ENCODE assay signal across 8 mouse cellular contexts in genomic region chr10:78411851-78412250, GRCm38 (mm10). TPM values are rescaled to one million over a fixed set of nuclear protein-coding genes. Genes with fewer than 3 reads are reported as not detected.
A peak's percentile ranks its signal among the peaks of the same experiment; 100 is the strongest.
DNase-seq lines count a peak whose midpoint lies in the region; ATAC-seq and TF ChIP-seq lines count a peak whose summit lies in the region.

No protein-coding gene starts in this region.

- H3K4me2 ChIP-seq in forebrain, embryonic 15.5 days (replicated peaks) = peak overlapping the region; percentile 67
- peak overlapping the region; percentile 88 for H3K4me2 ChIP-seq in liver, embryonic 14.5 days (ENCODE audit: low read depth)

- H3K36me3 ChIP-seq in heart, adult 2 months (ENCODE audit: control insufficient read depth, insufficient read depth, low read length) = no peaks in the 10 kb centered on the region
- H3K36me3 ChIP-seq in ES-Bruce4 (ENCODE audit: control insufficient read depth, insufficient read depth, low read length, poor library complexity, severe bottlenecking) = peaks cover 18% of the 10 kb centered on the region
- H3K36me3 ChIP-seq in forebrain, embryonic 15.5 days = peaks cover 38% of the 10 kb centered on the region
- H3K36me3 ChIP-seq in liver, embryonic 14.5 days (replicated peaks; ENCODE audit: control insufficient read depth, insufficient read depth, low read depth) = peaks cover 22% of the 10 kb centered on the region

- peak overlapping the region; percentile 78 for H3K9ac ChIP-seq in heart, adult 2 months (ENCODE audit: low read depth, low read length)
- peak overlapping the region; percentile 58 for H3K9ac ChIP-seq in ES-Bruce4 (ENCODE audit: low read depth, poor library complexity, severe bottlenecking)
- H3K9ac ChIP-seq in forebrain, embryonic 15.5 days (replicated peaks) = peak overlapping the region; percentile 77
- H3K9ac ChIP-seq in liver, embryonic 14.5 days (replicated peaks) = peak overlapping the region; percentile 88

- DNase-seq in heart, adult 2 months = no peak
- DNase-seq in heart, adult 9 months (ENCODE audit: low spot score in 2 of 2) = no peak
- no peak for DNase-seq in liver, embryonic 14.5 days (ENCODE audit: low read depth in 3 of 3, low spot score in 3 of 3)
- DNase-seq in gastrocnemius, adult 8-10 months (ENCODE audit: low spot score in 2 of 2) = no peak
- DNase-seq in right cerebral cortex, postnatal 36 days (ENCODE audit: low spot score in 2 of 2) = no peak
- DNase-seq in urinary bladder, postnatal 14 days (ENCODE audit: low spot score) = no peak

- no peak for TF ChIP-seq EP300 in heart, adult 2 months (IDR thresholded peaks at IDR 0.05; ENCODE audit: insufficient read depth, low read depth, low read length)
- no peak for TF ChIP-seq EP300 in ES-Bruce4 (IDR thresholded peaks at IDR 0.05; ENCODE audit: insufficient read depth, low read depth, low read length)
- TF ChIP-seq EP300 in liver, embryonic 14.5 days (IDR thresholded peaks at IDR 0.05; ENCODE audit: low read depth) = no peak

- H3K27me3 ChIP-seq in heart, adult 2 months (ENCODE audit: control insufficient read depth, insufficient read depth, low read length) = no peaks in the 10 kb centered on the region
- H3K27me3 ChIP-seq in ES-Bruce4 (ENCODE audit: control insufficient read depth, insufficient read depth, low read length, poor library complexity, severe bottlenecking) = no peaks in the 10 kb centered on the region
- H3K27me3 ChIP-seq in forebrain, embryonic 15.5 days = no peaks in the 10 kb centered on the region
- no peaks in the 10 kb centered on the region for H3K27me3 ChIP-seq in liver, embryonic 14.5 days (ENCODE audit: control insufficient read depth, insufficient read depth, low read length)

- H3K4me3 ChIP-seq in heart, adult 2 months = peak overlapping the region; percentile 94
- H3K4me3 ChIP-seq in ES-Bruce4 (ENCODE audit: low read depth, low read length) = peak overlapping the region; percentile 75
- peak overlapping the region; percentile 89 for H3K4me3 ChIP-seq in forebrain, embryonic 15.5 days
- peak overlapping the region; percentile 77 to 88 for H3K4me3 ChIP-seq in liver, embryonic 14.5 days (ENCODE audit: insufficient read depth in 1 of 2, low read depth in 2 of 2, low read length in 2 of 2)

- intact Hi-C loops in heart, adult 2 months (cut with DNase I) = loop anchor here (5.0 kb wide), 1 partner anchor 225 kb away; the partner anchor contains the start of gene Pwp2

- 16% methylated on average over 8 of the region's 8 CpGs for WGBS in heart, adult 2 months
- 13% methylated on average over 8 of the region's 8 CpGs for WGBS in forebrain, embryonic 15.5 days
- 12% methylated on average over 8 of the region's 8 CpGs for WGBS in liver, embryonic 14.5 days (ENCODE audit: insufficient replicate concordance)

- H3K79me2 ChIP-seq in heart, adult 2 months (replicated peaks; ENCODE audit: control insufficient read depth, insufficient read depth, low read length) = no peaks in the 10 kb centered on the region

- no peaks in the 10 kb centered on the region for H3K9me3 ChIP-seq in ES-Bruce4 (replicated peaks; ENCODE audit: control insufficient read depth, insufficient read depth, low read length, poor library complexity, severe bottlenecking)
- no peaks in the 10 kb centered on the region for H3K9me3 ChIP-seq in forebrain, embryonic 15.5 days
- no peaks in the 10 kb centered on the region for H3K9me3 ChIP-seq in liver, embryonic 14.5 days (ENCODE audit: control insufficient read depth, low read length)

- ATAC-seq in forebrain, embryonic 15.5 days (replicated peaks) = peak; percentile 7; the same call in 1 of the 2 replicates
- no peak for ATAC-seq in liver, embryonic 14.5 days (ENCODE audit: insufficient read depth)

- H3K27ac ChIP-seq in heart, adult 2 months = peak overlapping the region; percentile 85
- H3K27ac ChIP-seq in ES-Bruce4 (ENCODE audit: insufficient read depth, low read length) = no peak overlapping the region
- H3K27ac ChIP-seq in forebrain, embryonic 15.5 days (replicated peaks) = no peak overlapping the region
- H3K27ac ChIP-seq in liver, embryonic 14.5 days = no peak overlapping the region

- H3K4me1 ChIP-seq in heart, adult 2 months (ENCODE audit: control insufficient read depth, insufficient read depth, low read length) = no peaks in the 10 kb centered on the region
- H3K4me1 ChIP-seq in ES-Bruce4 (ENCODE audit: control insufficient read depth, insufficient read depth, low read length) = no peaks in the 10 kb centered on the region
- peaks cover 18% of the 10 kb centered on the region for H3K4me1 ChIP-seq in forebrain, embryonic 15.5 days
- peaks cover 3 to 8% of the 10 kb centered on the region in 2 experiments; a peak in 3 of 4 replicates for H3K4me1 ChIP-seq in liver, embryonic 14.5 days (replicated peaks; ENCODE audit: control insufficient read depth in 2 of 2, insufficient read depth in 2 of 2, low read length in 1 of 2)

- TF ChIP-seq POLR2A in heart, adult 2 months (IDR thresholded peaks at IDR 0.05; ENCODE audit: insufficient read depth, low read depth, low read length) = no peak
- no peak for TF ChIP-seq POLR2A in ES-Bruce4 (IDR thresholded peaks at IDR 0.05; ENCODE audit: insufficient read depth, low read length)

- no peak for TF ChIP-seq CTCF in heart, adult 2 months (IDR thresholded peaks at IDR 0.05)
- no peak for TF ChIP-seq CTCF in ES-Bruce4 (IDR thresholded peaks at IDR 0.05; ENCODE audit: low read depth, low read length)
- no peak for TF ChIP-seq CTCF in liver, embryonic 14.5 days (IDR thresholded peaks at IDR 0.05; ENCODE audit: low read depth)

RNA-seq across cellular contexts. Expression of gene Rrp1, which starts 1.0 kb away (rescaled TPM):
- 10 to 100 TPM; 88.8 to 94.4 TPM for total RNA-seq in heart, adult 2 months (2021)
- polyA plus RNA-seq in heart, adult 2 months (2012; rRNA removed) = 51.3 and 91.5 TPM in 2 replicates
- polyA plus RNA-seq in ES-Bruce4 (2011; ENCODE audit: insufficient read depth, insufficient read length, low read depth, missing spikeins) = 132 and 136 TPM in 2 replicates
- polyA plus RNA-seq in forebrain, embryonic 15.5 days (2015; fragmentation: Nextera tagmentation; extraction: Ambion mirVana) = 395 and 412 TPM in 2 replicates
- 43.0 and 69.7 TPM in 2 replicates for polyA plus RNA-seq in liver, embryonic 14.5 days (2012; rRNA removed)
- polyA plus RNA-seq in liver, embryonic 14.5 days (2014; fragmentation: Nextera tagmentation; extraction: Ambion mirVana) = 79.8 and 89.7 TPM in 2 replicates
- total RNA-seq in gastrocnemius, adult 8-10 months (2022) = 10 to 100 TPM; 54.6 to 63.3 (median 59.5) TPM

RNA-seq across cellular contexts. Expression of gene Cstb, which starts 13.6 kb away (rescaled TPM):
- 10 to 100 TPM; 23.0 to 25.1 TPM for total RNA-seq in heart, adult 2 months (2021)
- 21.4 and 25.2 TPM in 2 replicates for polyA plus RNA-seq in heart, adult 2 months (2012; rRNA removed)
- 212 and 214 TPM in 2 replicates for polyA plus RNA-seq in ES-Bruce4 (2011; ENCODE audit: insufficient read depth, insufficient read length, low read depth, missing spikeins)
- polyA plus RNA-seq in forebrain, embryonic 15.5 days (2015; fragmentation: Nextera tagmentation; extraction: Ambion mirVana) = 100 and 115 TPM in 2 replicates
- 58.1 and 74.9 TPM in 2 replicates for polyA plus RNA-seq in liver, embryonic 14.5 days (2012; rRNA removed)
- 111 and 122 TPM in 2 replicates for polyA plus RNA-seq in liver, embryonic 14.5 days (2014; fragmentation: Nextera tagmentation; extraction: Ambion mirVana)
- total RNA-seq in gastrocnemius, adult 8-10 months (2022) = 10 to 100 TPM in 3 of 4 experiments, 1 to 10 TPM in 1; 7.8 to 12.6 (median 11.0) TPM

RNA-seq across cellular contexts. Expression of gene Pdxk, which starts 52.9 kb away (rescaled TPM):
- 10 to 100 TPM; 12.1 to 12.4 TPM for total RNA-seq in heart, adult 2 months (2021)
- 10.1 and 14.2 TPM in 2 replicates for polyA plus RNA-seq in heart, adult 2 months (2012; rRNA removed)
- 13.7 and 14.6 TPM in 2 replicates for polyA plus RNA-seq in ES-Bruce4 (2011; ENCODE audit: insufficient read depth, insufficient read length, low read depth, missing spikeins)
- 13.6 and 13.9 TPM in 2 replicates for polyA plus RNA-seq in forebrain, embryonic 15.5 days (2015; fragmentation: Nextera tagmentation; extraction: Ambion mirVana)
- polyA plus RNA-seq in liver, embryonic 14.5 days (2012; rRNA removed) = 2.9 TPM in 2 replicates
- polyA plus RNA-seq in liver, embryonic 14.5 days (2014; fragmentation: Nextera tagmentation; extraction: Ambion mirVana) = 3.2 and 3.3 TPM in 2 replicates
- total RNA-seq in gastrocnemius, adult 8-10 months (2022) = 1 to 10 TPM; 5.0 to 6.9 (median 6.3) TPM

RNA-seq across cellular contexts. Expression of gene Agpat3, which starts 59.6 kb away (rescaled TPM):
- 100 to 1,000 TPM; 209 to 232 TPM for total RNA-seq in heart, adult 2 months (2021)
- 286 and 366 TPM in 2 replicates for polyA plus RNA-seq in heart, adult 2 months (2012; rRNA removed)
- 56.0 and 57.7 TPM in 2 replicates for polyA plus RNA-seq in ES-Bruce4 (2011; ENCODE audit: insufficient read depth, insufficient read length, low read depth, missing spikeins)
- polyA plus RNA-seq in forebrain, embryonic 15.5 days (2015; fragmentation: Nextera tagmentation; extraction: Ambion mirVana) = 69.9 and 72.2 TPM in 2 replicates
- 11.0 and 14.5 TPM in 2 replicates for polyA plus RNA-seq in liver, embryonic 14.5 days (2012; rRNA removed)
- polyA plus RNA-seq in liver, embryonic 14.5 days (2014; fragmentation: Nextera tagmentation; extraction: Ambion mirVana) = 21.0 and 21.3 TPM in 2 replicates
- 100 to 1,000 TPM; 107 to 126 (median 122) TPM for total RNA-seq in gastrocnemius, adult 8-10 months (2022)
